Mouse (Mus musculus): ENCODE data around the gene Vmn2r38.

Gene Vmn2r38

GRCm38 (mm10) chr7:9097781-9098180 is at the start of gene Vmn2r38:
TSS of gene Vmn2r38 (minus strand) at chr7:9097881.

GRCm38 (mm10) chr7:9065353-9065752 is 32.3 kb downstream of the Vmn2r38 start:
- WGBS: 83% methylated on average over 4 of the region's 4 CpGs

GRCm38 (mm10) chr7:9030698-9031097 is 67.0 kb downstream of the Vmn2r38 start, which contains the start of gene Vmn2r39:
TSS of gene Vmn2r39 (minus strand) at chr7:9030798.

All from cerebral cortex, adult 2 months (tissue).